Mouse (Mus musculus) natural killer cell, adult 2 months (primary cell): ENCODE measurements around the gene Slc17a5.
"Not testable (repeated sequence)": the region's sequence is repeated elsewhere in the genome, so short reads cannot be mapped to it uniquely, and the experiment has no call there.

Source experiments
- DNase-seq, 2 experiments: peaks; one replicate each; pipeline ENCODE4 v3.0.0; 2022; ENCODE audit warnings: low spot score in 2 of 2

The Slc17a5 gene

DNA sequence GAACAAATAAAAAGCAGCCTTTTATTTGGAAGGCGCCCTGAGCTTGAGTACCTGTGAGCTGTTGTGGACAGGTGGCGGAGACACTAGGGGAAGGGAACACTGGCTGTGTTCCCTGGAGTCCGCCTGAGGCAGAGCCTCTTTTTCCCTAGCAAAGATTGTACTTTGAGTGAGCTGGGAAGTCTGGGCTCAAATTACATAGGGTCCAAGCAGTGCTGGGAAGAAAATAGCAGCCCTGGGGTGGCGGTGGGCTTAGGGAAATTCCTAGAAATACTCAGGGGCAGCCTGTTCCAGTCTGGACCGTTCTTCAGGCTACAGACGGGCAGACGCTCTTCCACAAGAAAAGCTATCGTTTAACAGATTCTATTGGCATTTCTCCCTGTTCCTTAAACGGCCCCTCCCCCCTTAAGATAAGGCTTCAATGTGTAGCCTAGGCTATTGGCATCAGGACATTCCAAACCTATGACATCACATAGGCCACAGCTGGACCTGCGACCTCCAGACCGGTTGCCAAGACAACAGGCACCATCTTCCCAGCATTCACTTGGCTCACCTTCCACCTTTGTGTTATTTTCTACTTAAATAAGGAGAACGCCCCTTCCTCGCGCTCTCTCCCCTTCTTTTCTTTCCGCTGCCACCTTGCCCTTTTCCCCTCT lies 67.6 kb downstream of the Slc17a5 start:
- DNase-seq, result no peak

DNA sequence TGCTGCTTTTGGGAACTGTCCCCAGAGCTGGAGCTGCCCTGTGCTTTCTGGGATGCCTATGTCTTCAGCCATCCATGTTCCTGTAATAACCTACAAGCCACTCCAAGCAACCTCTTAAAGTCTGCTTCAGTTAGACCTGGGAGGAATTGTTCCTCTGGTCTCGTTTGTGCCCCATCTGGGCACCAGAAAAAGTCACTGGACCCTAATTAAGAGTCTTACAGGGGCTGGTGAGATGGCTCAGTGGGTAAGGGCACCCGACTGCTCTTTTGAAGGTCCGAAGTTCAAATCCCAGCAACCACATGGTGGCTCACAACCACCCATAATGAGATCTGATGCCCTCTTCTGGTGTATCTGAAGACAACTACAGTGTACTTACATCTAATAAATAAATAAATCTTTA lies 70.6 kb downstream of the Slc17a5 start:
- not testable (repeated sequence) for DNase-seq

DNA sequence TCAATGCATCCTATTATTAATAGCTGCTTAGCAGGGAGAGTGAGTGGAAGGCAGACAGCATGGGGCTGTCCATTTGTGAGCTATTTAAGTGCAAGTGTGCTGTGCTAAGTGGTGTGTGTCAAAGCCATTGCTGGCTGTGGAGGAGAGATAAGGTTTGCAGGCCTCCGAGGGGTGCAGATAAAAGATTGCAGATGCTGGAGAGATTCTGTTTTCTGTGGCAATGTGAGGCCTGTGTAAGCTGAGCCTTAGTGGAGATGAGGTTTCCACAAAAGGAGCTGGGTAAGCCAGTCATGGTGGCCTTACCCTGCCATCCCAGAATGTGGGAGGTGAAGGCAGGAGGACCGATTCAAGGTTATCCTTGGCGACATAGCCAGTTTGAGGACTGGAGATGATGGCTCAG lies 71.7 kb downstream of the Slc17a5 start:
- DNase-seq, result no peak

DNA sequence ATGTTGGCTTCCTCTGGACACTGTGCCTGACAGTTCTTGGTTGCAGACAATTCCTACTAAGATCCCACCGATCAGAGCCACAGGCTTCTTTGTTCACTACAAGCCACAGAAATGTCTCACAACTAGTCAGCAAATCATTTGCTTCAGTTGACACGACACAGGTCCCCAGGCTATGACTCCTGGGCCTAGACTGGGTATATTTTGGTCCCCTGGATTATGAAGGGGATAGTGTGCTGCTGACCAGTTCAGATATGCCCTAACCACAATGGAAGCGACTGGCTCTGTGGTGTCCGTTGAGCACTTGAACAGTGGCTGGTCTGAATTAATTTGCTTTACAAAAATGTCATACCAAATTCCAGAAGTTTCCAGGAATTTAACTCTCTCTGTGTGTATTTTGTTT lies 73.2 kb downstream of the Slc17a5 start:
- no peak for DNase-seq

DNA sequence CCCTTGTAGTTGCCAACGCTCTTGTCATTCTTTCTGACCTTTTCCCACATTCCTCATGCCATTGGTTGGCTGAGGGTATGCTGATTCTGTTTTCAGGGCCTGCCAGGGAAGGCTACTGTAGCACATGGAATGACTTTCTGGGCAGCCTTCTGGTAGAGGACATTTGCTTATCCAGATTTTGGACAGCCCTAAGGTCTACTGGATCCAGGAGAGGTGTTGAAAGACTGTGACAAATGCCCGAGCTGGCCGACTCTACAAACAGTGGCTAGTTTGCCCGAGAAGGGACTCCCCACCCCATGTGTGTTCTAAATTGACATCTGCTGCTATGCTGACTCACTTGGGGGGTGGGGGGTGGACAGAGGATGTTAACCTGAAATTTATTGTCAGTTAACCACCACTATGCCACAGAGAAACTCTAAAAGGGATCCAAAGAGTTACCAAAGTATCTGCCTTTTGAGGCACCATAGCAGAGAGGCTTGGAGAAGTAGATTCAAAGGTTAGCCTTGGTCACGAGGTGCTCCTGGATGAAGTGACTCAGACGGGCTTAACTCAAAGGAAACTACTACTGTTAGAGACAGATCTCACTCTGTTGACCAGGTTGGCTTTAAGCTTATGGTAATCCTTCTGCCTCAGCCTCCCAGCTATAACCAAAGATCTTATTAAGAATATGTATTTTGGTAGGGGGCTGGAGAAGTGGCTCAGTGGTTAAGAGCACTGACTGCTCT lies 73.9 kb downstream of the Slc17a5 start:
- DNase-seq, result no peak

DNA sequence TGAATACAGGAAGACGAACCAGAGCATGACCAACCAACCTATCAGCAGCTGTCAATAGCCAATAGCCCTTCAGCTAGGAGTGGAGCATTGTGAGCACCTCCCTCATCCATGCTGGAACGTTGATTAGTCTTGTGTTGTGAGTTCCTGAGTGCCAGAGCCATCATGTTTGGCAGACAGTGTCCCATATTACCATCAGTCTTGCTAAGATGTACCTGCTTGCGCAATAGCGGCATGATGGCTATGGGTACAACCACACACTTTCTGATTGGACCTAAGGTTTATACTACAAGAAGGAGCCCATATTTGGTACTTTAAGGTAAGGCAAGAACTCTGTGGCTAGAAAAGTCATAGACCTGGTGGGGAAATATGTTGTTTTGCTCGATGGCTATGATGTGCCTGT lies 76.1 kb downstream of the Slc17a5 start:
- DNase-seq, result no peak

DNA sequence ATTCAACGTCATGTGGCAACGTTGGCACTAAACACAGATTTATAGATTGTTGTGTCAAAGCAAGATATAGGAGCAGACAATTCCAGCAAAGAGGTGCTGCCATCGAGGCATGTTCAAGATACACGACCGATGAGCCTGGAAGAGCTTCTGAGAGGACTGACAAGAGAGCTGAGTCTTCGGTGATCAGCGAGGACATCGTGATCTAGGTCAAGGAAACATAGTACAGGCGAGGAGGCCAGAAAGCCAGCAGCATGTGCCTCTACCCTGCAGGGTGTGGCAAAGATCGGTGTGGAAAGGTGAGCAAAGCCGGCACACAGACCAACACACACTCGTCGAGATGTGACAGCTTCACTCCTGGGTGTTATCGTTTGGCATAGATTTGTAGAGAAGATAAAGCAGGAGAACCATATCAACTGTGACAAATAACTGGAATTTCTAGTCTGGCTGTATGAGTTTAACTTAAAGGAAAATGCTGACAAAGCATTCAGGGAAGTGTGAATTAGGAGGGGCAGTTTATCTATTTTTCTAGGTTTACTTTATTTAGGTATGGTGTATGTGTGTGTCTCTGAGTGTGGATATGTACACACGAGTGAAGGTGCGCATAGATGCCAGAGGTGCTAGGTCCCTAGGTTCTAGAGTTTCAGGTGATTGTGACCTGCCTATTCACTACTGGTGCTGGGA lies 79.6 kb downstream of the Slc17a5 start:
- DNase-seq, result no peak

DNA sequence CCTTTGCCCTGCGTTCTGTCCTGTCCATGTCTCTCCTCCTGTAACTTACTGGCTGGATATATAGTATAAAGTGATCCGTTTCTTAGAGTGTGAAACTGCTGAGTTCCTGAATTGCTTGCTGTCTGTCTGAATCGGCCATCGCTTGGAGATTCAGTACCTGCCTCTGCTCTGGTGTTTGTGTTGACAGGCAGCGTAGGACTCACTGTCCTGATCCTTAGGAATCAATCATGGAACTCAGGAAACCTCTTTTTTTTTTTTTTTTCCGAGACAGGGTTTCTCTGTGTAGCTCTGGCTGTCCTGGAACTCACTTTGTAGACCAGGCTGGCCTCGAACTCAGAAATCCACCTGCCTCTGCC lies 81.1 kb downstream of the Slc17a5 start:
- no peak for DNase-seq

DNA sequence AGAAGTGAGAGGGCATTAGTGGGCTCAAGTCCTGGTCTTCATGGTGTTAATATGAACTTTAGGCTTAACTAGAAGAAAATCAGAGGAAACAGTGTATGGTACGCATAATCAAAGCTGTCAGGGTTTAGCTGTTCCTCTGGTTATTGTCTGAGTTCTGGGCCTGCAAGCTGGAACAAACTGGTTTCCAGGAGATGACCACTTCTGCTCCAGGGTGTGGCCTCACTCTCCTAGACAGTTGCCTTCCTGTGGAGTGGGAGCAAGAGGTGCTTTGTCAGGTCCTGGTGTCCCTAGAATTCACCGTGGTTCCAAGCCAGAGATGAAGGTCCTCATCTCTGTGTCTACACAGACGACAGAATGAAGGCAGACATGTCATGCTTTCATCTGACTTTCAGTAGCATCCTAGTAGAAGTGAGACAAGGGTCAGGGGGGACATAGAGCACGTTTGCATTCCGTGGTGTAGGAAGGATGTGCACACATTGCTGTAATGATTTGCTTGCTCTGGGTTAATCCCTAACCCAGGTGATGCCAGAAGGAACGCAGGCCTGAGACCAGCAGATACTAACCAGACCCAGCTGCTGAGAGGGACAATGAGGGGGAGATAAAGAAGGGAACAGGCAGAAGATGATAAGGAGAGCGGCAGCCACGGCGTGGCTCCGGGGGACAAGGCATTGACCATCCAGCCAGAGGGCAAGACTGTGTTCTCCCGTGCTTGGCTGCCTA lies 81.7 kb downstream of the Slc17a5 start:
- no peak for DNase-seq

DNA sequence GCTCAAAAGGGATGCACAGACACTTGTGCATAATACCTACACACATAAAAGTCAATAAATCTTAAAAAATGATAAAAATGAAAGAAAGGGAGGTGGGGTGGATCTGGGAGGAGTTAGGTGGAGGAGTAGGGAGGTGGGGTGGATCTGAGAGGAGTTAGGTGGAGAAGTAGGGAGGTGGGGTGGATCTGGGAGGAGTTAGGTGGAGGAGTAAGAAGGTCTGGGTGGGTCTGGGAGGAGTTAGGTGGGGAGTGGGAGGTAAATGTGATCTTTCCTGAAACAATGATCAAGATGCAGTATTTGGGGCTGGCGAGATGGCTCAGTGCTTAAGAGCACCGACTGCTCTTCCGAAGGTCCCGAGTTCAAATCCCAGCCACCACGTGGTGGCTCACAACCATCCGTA lies 82.6 kb downstream of the Slc17a5 start:
- no peak for DNase-seq

DNA sequence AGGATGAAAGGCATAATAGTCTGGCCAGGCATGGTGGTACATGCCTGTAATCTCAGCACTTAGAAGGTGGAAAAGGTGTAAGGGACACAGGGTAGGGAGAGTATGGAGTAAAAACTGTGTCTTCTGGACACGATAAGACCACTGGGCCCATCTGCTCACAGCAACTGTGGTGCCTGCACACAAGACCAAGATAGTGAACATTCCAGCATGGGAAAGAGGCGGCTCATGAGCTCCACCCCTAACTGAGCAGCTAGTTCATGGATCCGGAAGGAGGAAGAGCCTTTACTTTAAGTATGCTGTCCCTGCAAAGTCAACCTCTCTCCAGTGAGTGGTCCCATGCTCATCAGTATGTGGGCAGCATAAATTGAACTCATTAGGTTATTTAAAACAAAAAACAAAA lies 83.2 kb downstream of the Slc17a5 start:
- no peak for DNase-seq

DNA sequence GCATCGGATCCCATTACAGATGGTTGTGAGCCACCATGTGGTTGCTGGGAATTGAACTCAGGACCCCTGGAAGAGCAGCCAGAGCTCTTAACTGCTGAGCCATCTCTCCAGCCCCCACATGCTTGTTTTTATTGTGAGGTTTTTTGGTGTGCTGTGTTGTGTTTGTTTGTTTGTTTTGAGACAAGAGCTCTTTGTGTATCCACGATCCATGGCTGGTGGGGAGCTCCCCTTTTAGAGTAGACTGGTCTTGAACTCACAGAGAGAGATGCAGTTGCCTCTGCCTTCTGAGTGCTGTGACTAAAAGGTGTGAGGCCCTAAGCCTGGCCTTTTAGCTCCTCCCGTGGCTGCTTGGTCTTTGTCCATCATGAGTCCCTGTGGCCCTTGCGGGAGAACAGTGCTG lies 83.7 kb downstream of the Slc17a5 start:
- DNase-seq, result no peak

DNA sequence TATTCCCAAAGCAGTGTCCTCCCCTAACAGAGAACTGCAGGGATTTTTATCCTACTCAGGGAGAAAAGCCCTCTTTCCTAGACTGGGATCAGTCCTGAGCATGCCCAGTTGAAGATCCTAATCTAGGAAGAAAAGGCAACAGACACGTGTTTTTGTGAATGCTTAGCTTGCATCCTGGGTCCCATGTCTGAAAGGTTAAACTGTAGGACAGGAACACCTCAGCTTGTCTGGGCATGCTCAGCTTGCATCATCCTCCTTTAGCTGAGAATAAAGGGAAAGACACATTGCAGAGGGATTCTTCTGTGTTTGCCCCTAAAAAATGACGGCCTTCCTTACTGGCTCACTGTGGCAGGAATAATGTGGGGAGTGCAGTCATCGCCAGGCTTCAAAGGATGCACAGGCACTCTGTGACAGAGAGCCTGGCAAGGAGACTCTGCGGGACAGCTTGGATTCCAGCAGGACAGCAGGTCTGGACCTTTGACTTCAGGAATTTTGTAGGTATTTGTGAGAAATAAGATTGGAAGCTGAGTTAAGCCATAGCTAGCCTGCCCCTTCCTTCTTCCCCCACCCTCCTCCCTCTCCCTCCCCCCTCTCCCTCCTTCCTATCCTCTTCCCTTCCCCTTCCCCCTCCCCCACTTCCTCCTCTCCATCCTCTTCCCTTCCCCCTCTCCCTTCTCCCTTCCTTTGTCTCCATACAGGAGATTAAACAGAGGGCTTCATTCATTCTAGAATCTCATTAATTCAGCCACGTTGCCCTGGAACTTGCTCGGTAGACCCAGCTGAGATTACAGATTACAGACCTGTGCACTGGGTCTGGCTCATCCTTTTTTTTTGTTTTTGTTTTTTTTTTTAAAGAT lies 84.4 kb downstream of the Slc17a5 start:
- DNase-seq, result no peak

DNA sequence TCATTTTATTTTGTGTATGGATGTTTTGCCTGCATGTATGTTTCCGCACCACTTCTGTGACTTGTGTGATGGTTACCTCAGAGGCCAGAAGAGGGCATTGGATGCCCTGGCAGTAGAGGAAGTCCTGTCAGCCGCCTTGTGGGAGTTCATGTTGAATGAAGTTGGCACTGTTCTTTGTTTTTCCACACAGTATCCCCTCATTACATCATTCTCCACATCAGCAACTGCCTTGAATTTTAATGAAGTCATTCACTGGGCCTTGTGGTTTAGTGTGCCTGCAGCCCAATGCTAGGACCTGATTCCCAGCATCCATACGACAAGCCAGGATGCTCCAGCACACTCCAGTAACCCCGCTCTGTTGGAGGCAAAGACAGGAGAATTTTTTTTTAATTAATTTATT lies 86.6 kb downstream of the Slc17a5 start:
- no peak for DNase-seq

DNA sequence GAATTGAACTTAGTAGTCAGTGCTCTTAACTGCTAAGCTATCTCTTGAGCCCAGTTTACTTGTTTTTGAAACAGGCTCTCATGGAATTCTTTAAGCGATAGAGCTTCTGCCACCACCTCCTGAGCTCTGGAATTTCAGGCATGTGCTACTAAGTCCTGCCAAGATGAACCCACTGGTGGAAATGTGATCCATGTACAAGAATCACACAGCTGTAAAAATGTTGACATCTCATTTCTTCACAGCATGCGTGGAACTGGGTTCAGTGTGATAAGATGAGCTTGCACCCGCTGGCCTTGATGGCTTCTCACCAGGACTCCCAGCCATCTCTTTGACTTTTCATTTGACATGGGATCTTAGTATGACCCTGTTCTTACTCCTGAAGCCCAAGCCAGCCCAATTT lies 87.5 kb downstream of the Slc17a5 start:
- DNase-seq, result no peak

DNA sequence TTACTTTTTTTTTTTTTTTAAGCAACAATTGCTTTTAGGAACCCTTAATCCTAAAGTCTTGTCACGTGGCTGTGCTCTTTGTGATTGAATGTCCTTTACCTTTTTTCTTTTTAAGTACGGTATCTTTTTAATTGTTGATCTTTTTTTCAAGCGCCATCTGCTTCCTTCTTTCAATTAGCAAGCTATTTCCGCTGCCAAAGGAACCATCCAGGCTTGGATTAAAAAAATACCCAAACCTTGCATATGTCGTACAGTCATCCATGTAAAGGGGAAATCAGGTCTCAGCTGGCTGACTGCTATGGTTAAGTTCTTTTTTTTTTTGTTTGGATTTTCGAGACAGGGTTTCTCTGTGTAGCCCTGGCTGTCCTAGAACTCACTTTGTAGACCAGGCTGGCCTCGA lies 94.7 kb downstream of the Slc17a5 start:
- no peak for DNase-seq

DNA sequence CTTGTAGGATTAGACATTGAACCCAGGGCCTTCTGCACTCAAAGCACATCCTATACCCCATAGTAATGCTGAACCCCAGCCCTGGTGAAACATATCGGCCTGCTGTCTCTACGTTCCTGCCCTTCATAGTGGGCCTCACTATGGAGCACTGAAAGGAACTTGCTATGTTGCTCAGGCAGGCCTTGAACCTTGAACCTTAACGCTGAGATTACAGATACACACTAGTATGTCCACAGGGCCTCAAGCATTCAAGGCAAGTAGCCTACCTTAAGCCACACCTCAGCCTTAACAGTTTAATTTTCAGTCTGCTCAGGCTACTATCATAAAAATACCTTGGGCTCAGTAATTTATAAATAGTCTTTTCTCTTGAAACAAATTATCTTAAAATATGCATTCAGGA lies 95.6 kb downstream of the Slc17a5 start:
- no peak for DNase-seq

DNA sequence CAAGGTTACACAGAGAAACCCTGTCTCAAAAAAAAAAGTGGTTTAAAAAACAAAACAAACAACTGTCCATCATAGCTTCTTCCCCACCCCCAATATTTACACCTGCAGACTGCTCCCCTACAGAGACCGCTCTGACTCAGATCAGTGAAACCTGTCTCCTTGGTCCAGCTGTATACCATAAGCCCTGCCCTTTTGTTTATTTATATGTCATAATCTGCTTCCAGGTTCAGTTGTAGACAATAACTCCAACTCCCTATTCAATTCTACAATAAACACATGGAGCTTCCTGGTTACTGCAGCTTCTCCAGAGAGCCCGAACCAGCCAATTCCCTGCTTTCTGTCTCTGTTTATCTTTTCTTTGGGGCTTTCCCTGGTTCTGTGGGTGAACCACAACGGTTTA lies 96.7 kb downstream of the Slc17a5 start:
- DNase-seq, result no peak

DNA sequence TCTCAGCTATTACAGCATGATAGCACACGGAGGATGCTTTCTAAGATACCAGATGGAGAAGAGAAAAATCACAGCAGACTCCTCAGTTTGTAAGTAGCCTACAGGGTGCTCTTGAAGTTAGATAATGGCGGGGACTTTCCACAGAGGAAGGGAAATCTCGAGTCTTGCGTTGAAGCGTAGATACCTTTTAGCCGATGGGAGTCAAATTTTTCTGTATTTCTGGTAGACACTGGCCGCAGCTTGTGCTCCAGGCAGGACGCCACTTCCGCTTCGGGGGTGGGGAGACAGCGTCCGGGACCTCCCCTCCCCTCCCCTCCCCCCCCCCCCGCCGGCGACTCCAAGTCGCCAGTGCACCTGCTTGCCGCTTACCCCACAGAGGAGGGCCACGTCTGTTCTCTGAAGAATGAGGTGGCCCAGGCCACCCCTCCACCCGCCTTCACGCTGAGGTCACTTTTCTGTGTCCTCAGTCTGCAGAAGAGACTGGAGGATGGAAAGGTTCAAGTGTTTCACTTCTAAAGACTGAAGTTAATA lies 98.9 kb downstream of the Slc17a5 start, which contains the start of gene Eef1a1:
TSS of gene Eef1a1 (minus strand) at position 262 of the 531 bp plus-strand sequence.
- peak; percentile 47 to 67 for DNase-seq

DNA sequence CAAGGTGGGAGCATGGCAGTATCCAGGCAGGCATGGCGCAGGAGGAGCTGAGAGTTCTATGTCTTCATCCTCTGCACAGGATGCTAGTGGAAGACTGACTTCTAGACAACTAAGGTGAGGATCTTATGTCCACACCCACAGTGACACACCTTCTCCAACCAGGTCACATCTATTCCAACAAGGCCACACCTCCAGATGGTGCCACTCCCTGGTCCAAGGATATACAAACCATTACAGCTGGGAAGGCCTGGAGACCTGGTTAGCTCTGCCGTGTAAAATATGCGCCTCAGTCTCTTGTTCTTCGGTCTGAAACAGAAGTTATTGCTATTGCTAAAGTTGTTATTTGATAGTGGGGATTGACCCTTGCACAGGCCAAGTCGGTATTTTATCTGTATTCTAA lies 99.8 kb downstream of the Slc17a5 start:
- DNase-seq, result not testable (repeated sequence)
